Mouse (Mus musculus): ENCODE data around the gene Myh3. TPM values are rescaled to one million over a fixed set of nuclear protein-coding genes. Genes with fewer than 3 reads are reported as not detected.

Gene Myh3
- polyA plus RNA-seq, 1 experiment from 2014 or later = 0.38 TPM

DNA sequence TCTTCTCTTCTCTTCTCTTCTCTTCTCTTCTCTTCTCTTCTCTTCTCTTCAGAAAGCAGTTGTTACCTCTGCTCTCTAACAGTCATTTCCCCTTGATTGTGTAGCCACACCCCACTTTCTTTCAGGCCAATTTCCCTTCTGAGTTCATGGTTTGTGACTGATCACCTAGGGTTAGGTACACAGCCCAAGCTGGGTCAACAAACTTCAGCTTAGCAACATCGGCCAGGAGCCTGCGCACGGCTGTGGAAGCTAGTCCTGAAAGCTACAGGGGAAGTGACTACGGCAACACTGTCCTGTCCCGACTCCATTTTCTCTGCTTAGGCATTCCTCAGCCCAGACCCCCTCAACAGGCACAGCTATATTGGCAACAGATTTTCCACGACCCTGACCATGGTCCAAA, 33.1 kb upstream of the Myh3 start:
- Histone ChIP-seq H3K36me3 (ENCODE audit: control insufficient read depth, insufficient read depth, low read length) (peaks cover 13% of the 10 kb centered on the region), H3K27ac (ENCODE audit: low read depth, low read length) (no peak overlapping the region), H3K9ac (ENCODE audit: low read depth, low read length) (no peak overlapping the region), H3K4me1 (replicated peaks; ENCODE audit: control insufficient read depth, insufficient read depth, low read length) (peaks cover 3% of the 10 kb centered on the region; the same call in 1 of the 2 replicates), H3K27me3 (replicated peaks; ENCODE audit: control insufficient read depth, insufficient read depth, low read length) (no peaks in the 10 kb centered on the region), H3K4me3 (ENCODE audit: low read depth, low read length) (no peak overlapping the region), H3K4me2 (no peak overlapping the region), H3K9me3 (ENCODE audit: control insufficient read depth, low read length) (no peaks in the 10 kb centered on the region)
- ATAC-seq (replicated peaks; ENCODE audit: low FRiP score) (0 out of 2 replicates have a peak, but pooled peaks have one; percentile 43), DNase-seq (ENCODE audit: low spot score) (no peak)
- WGBS = 67% methylated on average over 6 of the region's 6 CpGs

DNA sequence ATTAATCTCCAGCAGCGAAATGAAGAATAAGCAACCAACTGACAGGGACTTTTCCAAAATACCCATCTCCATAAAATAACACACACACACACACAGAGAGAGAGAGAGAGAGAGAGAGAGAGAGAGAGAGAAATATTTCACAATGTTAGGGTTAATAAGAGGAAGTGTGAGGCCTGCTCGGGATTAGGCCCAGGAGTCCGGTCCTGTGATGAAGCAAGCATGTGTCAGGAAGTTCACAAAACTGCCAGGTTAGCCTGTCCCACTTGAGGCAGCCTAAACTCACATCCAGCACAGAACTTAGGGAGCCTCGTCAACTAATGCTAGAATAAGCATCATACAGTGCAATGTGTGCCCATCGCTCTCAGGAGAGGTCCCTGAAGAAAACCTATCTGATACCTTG, 30.9 kb upstream of the Myh3 start:
- DNase-seq (ENCODE audit: low spot score) = no peak
- ATAC-seq (replicated peaks; ENCODE audit: low FRiP score) = no peak
- no peak overlapping the region for H3K27ac ChIP-seq (ENCODE audit: low read depth, low read length)
- H3K9ac ChIP-seq (ENCODE audit: low read depth, low read length) = no peak overlapping the region
- no peaks in the 10 kb centered on the region for H3K27me3 ChIP-seq (replicated peaks; ENCODE audit: control insufficient read depth, insufficient read depth, low read length)
- WGBS = 82% methylated on average over 5 of the region's 5 CpGs
- H3K36me3 ChIP-seq (ENCODE audit: control insufficient read depth, insufficient read depth, low read length) = 0 out of 2 replicates have a peak, but pooled peaks cover 2% of the 10 kb centered on the region
- peaks cover 3% of the 10 kb centered on the region for H3K4me1 ChIP-seq (replicated peaks; ENCODE audit: control insufficient read depth, insufficient read depth, low read length)
- no peaks in the 10 kb centered on the region for H3K9me3 ChIP-seq (ENCODE audit: control insufficient read depth, low read length)
- H3K4me3 ChIP-seq (ENCODE audit: low read depth, low read length) = no peak overlapping the region
- no peak overlapping the region for H3K4me2 ChIP-seq

DNA sequence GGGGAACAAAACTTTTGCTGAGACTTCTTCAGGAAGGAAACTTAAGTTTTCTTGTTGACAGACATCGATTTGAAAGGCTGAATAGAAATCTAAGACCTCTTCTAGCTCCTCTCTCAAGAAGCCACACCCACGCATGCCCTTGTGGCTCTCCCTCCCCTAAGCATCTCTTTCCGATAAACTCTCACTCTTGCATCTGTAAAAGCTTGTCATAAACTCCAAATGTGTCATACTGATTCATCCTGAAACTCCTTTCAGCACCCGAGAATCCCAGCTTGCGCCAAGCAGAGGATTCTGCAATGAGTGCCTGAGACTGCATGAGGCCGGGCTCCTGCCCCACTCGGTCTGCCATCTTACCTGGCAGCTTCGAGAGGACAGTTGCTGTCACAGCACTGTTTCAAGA, 29.6 kb upstream of the Myh3 start:
- ATAC-seq (replicated peaks; ENCODE audit: low FRiP score) (no peak), DNase-seq (ENCODE audit: low spot score) (no peak)
- Histone ChIP-seq H3K9me3 (ENCODE audit: control insufficient read depth, low read length) (no peaks in the 10 kb centered on the region), H3K4me1 (replicated peaks; ENCODE audit: control insufficient read depth, insufficient read depth, low read length) (peaks cover 5% of the 10 kb centered on the region), H3K4me2 (no peak overlapping the region), H3K9ac (ENCODE audit: low read depth, low read length) (no peak overlapping the region), H3K27ac (ENCODE audit: low read depth, low read length) (no peak overlapping the region), H3K4me3 (ENCODE audit: low read depth, low read length) (no peak overlapping the region), H3K27me3 (replicated peaks; ENCODE audit: control insufficient read depth, insufficient read depth, low read length) (no peaks in the 10 kb centered on the region), H3K36me3 (ENCODE audit: control insufficient read depth, insufficient read depth, low read length) (no peaks in the 10 kb centered on the region)
- 85% methylated on average over 8 of the region's 8 CpGs for WGBS

DNA sequence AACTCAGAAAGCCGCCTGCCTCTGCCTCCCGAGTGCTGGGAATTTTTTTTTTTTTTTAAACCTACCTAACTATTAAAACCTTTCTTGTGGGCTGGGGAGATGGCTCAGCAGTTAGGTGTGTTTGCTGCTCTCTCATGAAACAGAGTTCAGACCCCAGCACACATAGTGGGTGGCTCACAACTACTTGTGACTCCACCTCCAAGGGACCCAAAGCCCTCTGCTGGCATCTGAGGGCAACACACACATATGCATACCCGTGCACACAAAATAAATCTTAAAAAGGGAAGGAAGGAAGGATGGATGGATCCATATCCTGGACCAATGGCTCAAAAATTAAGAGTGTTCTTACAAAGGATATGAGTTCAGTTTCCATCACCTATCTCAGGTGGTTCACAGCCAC, 28.8 kb upstream of the Myh3 start:
- H3K9me3 ChIP-seq (ENCODE audit: control insufficient read depth, low read length) = no peaks in the 10 kb centered on the region
- H3K4me1 ChIP-seq (replicated peaks; ENCODE audit: control insufficient read depth, insufficient read depth, low read length) = peaks cover 7% of the 10 kb centered on the region
- no peak overlapping the region for H3K4me2 ChIP-seq
- H3K36me3 ChIP-seq (ENCODE audit: control insufficient read depth, insufficient read depth, low read length) = no peaks in the 10 kb centered on the region
- no peak overlapping the region for H3K9ac ChIP-seq (ENCODE audit: low read depth, low read length)
- no peak for DNase-seq (ENCODE audit: low spot score)
- no peaks in the 10 kb centered on the region for H3K27me3 ChIP-seq (replicated peaks; ENCODE audit: control insufficient read depth, insufficient read depth, low read length)
- no peak for ATAC-seq (replicated peaks; ENCODE audit: low FRiP score)
- no peak overlapping the region for H3K27ac ChIP-seq (ENCODE audit: low read depth, low read length)
- WGBS = 86% methylated on average over 3 of the region's 3 CpGs
- H3K4me3 ChIP-seq (ENCODE audit: low read depth, low read length) = no peak overlapping the region

DNA sequence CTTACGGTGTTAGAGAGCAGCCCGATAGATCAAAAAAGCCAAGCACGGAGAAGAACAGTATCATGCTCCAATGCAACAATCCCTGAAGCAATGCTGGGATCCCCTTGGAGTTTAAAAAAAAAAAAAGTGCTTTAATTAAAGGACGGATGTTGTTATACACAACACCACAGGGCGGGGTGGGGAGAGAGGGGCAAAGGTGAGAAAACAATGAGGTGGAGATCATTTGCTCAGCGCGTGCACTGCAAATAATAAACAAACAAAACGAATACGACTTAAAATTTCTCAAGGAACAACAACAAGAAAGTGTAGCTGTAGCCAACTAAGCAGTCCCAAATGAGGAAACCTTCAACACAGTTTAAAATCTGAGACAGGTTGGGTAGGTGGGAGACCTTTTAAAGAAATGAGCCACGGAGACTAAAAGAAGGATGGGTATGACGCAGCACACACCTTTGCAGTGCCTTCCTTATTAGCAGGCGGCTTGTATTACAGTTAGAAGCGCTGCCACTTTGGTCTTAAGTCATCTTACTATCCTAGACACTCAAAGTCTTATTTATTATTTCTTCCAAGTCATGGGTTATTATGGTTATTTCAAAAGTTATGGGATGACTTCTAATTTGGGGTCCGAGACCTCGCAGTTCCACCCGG, 26.3 kb upstream of the Myh3 start:
- Histone ChIP-seq H3K36me3 (ENCODE audit: control insufficient read depth, insufficient read depth, low read length) (peaks cover 11% of the 10 kb centered on the region), H3K27ac (ENCODE audit: low read depth, low read length) (peak overlapping the region; percentile 66; the same call in 1 of the 2 replicates), H3K27me3 (replicated peaks; ENCODE audit: control insufficient read depth, insufficient read depth, low read length) (no peaks in the 10 kb centered on the region), H3K9ac (ENCODE audit: low read depth, low read length) (peak overlapping the region; percentile 91), H3K9me3 (ENCODE audit: control insufficient read depth, low read length) (no peaks in the 10 kb centered on the region), H3K4me3 (ENCODE audit: low read depth, low read length) (peak overlapping the region; percentile 97), H3K4me1 (replicated peaks; ENCODE audit: control insufficient read depth, insufficient read depth, low read length) (peaks cover 7% of the 10 kb centered on the region), H3K4me2 (peak overlapping the region; percentile 63)
- DNase-seq (ENCODE audit: low spot score) (no peak), ATAC-seq (replicated peaks; ENCODE audit: low FRiP score) (peak; percentile 46; the same call in 1 of the 2 replicates)
- WGBS = 14% methylated on average over 16 of the region's 16 CpGs

DNA sequence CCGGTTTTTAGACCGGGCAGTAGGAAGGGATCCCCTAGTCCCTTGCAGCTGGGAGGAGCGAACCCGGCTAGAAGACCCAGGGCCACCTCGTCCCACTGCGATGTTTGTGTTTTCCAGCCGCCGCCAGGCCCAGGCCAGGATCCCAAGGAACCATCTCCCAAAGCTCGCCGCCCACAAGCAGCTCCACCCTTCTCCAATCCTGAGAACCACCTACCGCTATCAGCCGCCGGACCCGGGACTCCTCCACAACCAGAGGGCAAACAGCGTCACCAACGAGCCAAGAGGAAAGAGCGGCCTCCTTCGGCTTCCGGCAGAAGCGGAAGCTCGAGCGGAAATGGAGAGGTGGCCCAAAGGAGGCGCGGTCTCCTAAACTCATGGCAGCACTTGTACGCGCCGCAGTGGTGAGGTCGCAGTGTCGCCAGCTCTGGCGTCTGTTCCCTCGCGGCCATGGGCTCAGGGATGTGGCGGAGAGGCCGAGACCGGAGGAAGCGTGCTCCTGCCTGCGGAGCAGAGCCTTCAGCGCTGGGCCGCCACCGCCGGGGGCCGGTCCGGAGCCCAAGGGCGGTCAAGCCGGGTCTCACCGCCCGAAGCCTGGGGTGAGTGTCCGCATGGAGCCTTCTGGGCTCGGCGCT, 25.7 kb upstream of the Myh3 start, which contains the start of the genes Adprm and Sco1:
Gene Adprm (minus strand): TSS at position 274 of the 632 bp plus-strand sequence.
Gene Sco1 (plus strand): TSS at position 350 of the 632 bp plus-strand sequence.
- Histone ChIP-seq H3K27me3 (replicated peaks; ENCODE audit: control insufficient read depth, insufficient read depth, low read length) (no peaks in the 10 kb centered on the region), H3K9me3 (ENCODE audit: control insufficient read depth, low read length) (no peaks in the 10 kb centered on the region), H3K4me2 (peak within 1 kb of the TSS; percentile 63), H3K27ac (ENCODE audit: low read depth, low read length) (peak within 1 kb of the TSS; percentile 66), H3K9ac (ENCODE audit: low read depth, low read length) (peak within 1 kb of the TSS; percentile 91), H3K4me1 (replicated peaks; ENCODE audit: control insufficient read depth, insufficient read depth, low read length) (peaks cover 7% of the 10 kb centered on the region), H3K4me3 (ENCODE audit: low read depth, low read length) (peak within 1 kb of the TSS; percentile 97), H3K36me3 (ENCODE audit: control insufficient read depth, insufficient read depth, low read length) (peaks cover 11% of the 10 kb centered on the region)
- 1% methylated on average over 50 of the region's 50 CpGs for WGBS
- DNase-seq (ENCODE audit: low spot score) (peak; percentile 88), ATAC-seq (replicated peaks; ENCODE audit: low FRiP score) (peak; percentile 94)

DNA sequence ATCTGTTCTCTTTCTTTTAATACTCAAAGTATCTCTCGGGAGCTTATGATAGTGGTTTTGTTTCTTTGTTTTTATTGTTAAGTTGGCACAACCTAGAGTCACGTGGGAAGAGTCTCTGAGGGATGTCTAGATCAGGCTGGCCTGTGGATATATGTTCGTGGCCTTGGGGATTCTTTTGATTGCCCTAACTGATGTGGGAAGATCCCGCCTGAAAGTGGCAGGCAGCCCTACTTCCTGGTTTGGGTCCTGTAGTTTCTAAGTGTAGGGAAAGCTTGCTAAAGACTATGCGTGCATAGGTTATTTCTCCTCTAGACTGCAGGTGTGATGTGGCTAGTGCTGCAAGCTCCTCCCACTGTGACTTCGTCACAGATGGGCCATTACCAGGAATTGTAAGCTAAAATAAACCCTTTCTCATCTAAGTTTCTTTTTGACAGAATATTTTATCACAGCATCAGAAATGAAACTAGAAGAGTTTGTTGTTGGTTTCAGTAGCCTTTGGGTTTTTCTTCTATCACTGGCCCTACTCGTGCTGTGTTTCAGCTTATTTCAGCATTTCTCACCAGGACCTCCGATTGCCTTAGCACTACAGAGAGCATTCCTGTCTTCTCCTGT, 23.2 kb upstream of the Myh3 start:
- DNase-seq (ENCODE audit: low spot score) = no peak
- no peak overlapping the region for H3K9ac ChIP-seq (ENCODE audit: low read depth, low read length)
- no peak overlapping the region for H3K27ac ChIP-seq (ENCODE audit: low read depth, low read length)
- H3K9me3 ChIP-seq (ENCODE audit: control insufficient read depth, low read length) = no peaks in the 10 kb centered on the region
- peaks cover 7% of the 10 kb centered on the region for H3K4me1 ChIP-seq (replicated peaks; ENCODE audit: control insufficient read depth, insufficient read depth, low read length)
- no peak overlapping the region for H3K4me3 ChIP-seq (ENCODE audit: low read depth, low read length)
- H3K27me3 ChIP-seq (replicated peaks; ENCODE audit: control insufficient read depth, insufficient read depth, low read length) = no peaks in the 10 kb centered on the region
- no peak overlapping the region for H3K4me2 ChIP-seq
- ATAC-seq (replicated peaks; ENCODE audit: low FRiP score) = no peak
- peaks cover 20% of the 10 kb centered on the region for H3K36me3 ChIP-seq (ENCODE audit: control insufficient read depth, insufficient read depth, low read length)
- 87% methylated on average over 8 of the region's 8 CpGs for WGBS

DNA sequence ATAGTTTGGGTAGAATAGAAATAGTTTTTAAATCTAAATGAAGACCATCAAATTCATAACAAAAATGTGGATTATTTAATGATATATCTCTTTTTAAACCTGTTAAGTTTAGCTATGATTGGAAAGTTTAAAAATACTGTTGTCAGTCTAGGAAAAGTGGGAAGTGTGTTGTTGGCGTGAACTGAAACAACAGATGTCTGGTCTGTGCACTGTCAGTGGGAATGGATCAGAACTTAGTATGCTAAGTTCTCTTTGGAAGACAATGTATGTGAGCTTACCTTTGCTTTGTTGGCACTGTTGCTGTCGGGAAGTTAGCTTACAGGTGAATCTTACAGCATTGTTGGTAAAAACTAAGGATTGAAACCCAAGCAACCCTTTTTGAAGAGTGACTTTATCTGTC, 16.8 kb upstream of the Myh3 start:
- Histone ChIP-seq H3K36me3 (ENCODE audit: control insufficient read depth, insufficient read depth, low read length) (peaks cover 27% of the 10 kb centered on the region), H3K4me3 (ENCODE audit: low read depth, low read length) (no peak overlapping the region), H3K9ac (ENCODE audit: low read depth, low read length) (no peak overlapping the region), H3K27me3 (replicated peaks; ENCODE audit: control insufficient read depth, insufficient read depth, low read length) (no peaks in the 10 kb centered on the region), H3K4me1 (replicated peaks; ENCODE audit: control insufficient read depth, insufficient read depth, low read length) (no peaks in the 10 kb centered on the region), H3K4me2 (no peak overlapping the region), H3K27ac (ENCODE audit: low read depth, low read length) (no peak overlapping the region), H3K9me3 (ENCODE audit: control insufficient read depth, low read length) (no peaks in the 10 kb centered on the region)
- 91% methylated on average over 2 of the region's 2 CpGs for WGBS
- ATAC-seq (replicated peaks; ENCODE audit: low FRiP score) = no peak
- DNase-seq (ENCODE audit: low spot score) = no peak
